Mouse (Mus musculus) urinary bladder, postnatal 14 days (tissue): ENCODE measurements around the gene Tomm40l.

Source experiments
- DNase-seq: peaks from one replicate; pipeline ENCODE4 v3.0.0; 2021; ENCODE audit warnings: low spot score

Gene Tomm40l

GRCm38 (mm10) chr1:171229750-171230149 is 7.4 kb upstream of the Tomm40l start:
- no peak for DNase-seq

DNA sequence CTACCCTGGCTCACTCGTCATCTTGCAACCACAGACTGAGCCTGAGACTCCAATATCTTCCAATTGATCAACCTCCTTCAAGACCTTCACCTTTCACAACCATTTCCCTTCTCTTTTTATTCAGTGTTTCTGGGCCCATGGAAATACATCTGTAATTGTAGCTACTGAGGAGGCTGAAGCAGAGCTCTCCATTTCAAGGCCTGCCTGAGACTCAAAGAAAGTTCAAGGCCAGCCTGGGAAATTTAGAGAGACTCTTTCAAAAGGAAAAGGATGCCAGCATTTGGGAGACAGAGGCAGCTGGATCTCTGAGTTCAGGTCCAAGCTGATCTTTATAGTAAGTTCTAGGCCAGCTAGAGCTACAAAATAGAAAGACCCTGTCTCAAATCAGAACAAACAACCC is 5.6 kb upstream of the Tomm40l start:
- DNase-seq, result no peak

DNA sequence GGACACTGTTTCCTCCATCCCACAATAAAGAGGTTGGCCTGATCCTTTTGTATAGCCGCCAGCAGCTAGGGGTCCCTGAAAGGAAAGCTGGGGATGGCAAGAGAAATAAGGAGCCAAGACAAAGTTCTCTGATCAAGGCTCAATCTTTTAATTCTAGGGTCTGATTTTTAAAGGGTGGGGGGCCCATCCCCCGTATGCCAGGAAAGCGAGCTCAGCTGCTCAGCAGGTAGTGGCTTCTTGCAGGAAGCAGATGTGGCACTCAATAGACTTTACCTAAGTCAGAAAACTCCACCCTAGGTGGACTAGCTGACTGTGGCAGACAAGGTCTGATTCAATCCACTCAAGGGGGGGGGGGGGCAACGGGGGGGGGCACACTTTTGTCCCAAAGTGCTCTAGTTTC is 4.5 kb upstream of the Tomm40l start:
- DNase-seq, result no peak

DNA sequence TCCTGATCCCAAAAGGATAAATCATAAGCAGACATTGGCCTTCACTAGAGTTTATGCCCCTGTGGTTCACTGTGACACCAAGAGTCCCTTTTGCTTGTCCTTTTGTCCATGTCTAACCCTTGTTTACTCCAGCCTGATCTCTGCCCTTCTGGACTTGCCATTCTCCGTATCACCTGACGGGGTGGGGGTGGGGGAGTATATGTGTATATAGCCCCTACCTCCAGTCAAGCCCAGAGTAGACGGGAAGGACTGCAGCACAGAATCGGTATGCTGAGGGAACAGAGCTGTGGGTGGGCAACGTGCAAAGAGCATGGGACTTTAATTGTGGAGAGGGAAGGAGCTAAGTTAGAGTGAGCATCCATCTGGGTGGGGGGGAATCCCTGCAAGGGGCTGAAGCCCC is 2.5 kb upstream of the Tomm40l start, which contains the start of gene Apoa2:
Apoa2 (plus strand) TSS at position 198 of the 400 bp plus-strand sequence.
- DNase-seq, result no peak

DNA sequence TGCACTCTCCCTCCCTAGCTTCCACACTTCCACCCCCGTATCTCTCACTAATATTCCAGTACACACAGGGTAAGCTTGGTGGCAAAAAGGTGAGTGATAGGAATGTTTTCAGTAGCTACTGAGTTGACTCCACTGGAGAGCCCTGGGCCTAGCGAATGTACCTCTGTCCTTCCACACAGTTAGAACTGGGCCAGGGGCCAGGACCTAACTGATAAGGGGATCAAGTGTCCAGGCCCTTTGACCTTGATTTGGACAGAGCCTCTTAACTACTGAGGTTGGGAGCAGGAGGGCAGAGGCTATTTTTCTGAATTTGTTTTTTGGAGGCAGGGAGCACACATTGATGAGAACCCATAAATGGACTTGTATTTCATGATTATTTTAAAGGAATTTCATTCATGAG is 1.5 kb upstream of the Tomm40l start:
- no peak for DNase-seq

- DNase-seq, result no peak
These were observed 854 bp upstream of the Tomm40l start for GRCm38 (mm10) chr1:171223168-171223567.

- DNase-seq, result peak; percentile 25
These were observed 777 bp downstream of the Tomm40l start for GRCm38 (mm10) chr1:171221281-171222193.

- DNase-seq, result peak; percentile 86
These were observed 1.4 kb downstream of the Tomm40l start for GRCm38 (mm10) chr1:171220871-171221270.

DNA sequence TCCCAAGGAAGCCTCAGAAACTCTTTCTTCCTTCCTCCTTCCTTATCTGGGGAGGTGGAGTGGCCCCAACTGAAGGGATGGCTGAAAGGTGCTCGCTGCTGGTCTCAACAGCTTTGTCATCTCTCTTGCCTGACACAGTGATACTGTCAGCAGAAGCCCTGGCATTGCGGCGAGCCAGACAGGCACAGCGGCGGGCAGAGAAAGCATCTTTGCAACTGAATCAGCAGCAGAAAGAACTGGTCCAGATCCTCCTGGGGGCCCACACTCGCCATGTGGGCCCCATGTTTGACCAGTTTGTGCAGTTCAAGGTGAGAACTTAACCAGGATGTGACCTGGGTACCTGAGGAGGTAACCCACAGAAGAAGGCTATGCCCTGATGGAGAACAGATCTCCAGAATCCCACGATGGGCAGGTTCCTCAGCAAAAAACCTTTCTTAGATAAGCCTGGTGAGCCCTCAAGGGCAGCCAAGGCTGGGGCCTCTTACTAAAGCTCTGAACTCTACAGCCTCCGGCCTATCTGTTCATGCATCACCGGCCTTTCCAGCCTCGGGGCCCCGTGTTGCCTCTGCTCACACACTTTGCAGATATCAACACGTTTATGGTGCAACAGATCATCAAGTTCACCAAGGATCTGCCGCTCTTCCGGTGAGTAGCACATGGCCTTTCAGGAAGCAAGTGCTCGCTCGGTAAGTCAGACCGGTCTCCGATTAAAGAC is 5.9 kb downstream of the Tomm40l start:
- DNase-seq, result no peak

DNA sequence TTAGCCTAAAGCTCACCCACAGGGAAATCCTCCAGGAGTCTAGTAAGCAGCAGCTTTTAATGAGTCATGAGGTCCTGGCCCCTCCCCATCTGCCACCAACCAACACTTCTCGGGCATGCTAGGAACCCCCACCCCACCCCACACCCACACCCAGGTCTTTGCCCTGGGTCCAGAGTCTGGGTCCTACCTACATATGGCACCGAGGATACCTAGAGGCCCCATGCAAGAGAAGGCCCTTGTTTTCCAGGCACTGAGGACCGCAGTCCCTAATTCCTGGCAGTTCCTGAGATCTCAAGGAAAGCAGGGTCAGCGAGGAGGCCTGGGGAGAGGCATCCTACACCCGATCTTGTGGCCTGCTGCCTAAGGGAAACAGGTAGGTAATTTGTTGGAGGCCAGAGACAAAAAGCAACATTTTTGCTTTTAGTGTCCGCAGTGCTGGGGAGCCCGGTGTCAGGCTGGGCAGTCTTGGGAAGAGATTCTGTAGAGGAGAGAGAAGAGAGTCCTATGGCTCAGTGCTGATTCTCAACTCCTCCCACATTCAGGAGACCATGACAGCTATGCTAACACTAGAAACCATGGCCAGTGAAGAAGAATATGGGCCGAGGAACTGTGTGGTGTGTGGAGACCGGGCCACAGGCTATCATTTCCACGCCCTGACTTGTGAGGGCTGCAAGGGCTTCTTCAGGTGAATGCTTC is 8.4 kb downstream of the Tomm40l start, which contains the start of gene Nr1i3:
Nr1i3 (plus strand) TSS at position 170 of the 696 bp plus-strand sequence.
- DNase-seq, result no peak

GRCm38 (mm10) chr1:171212854-171213253 is 9.5 kb downstream of the Tomm40l start:
- DNase-seq, result no peak

DNA sequence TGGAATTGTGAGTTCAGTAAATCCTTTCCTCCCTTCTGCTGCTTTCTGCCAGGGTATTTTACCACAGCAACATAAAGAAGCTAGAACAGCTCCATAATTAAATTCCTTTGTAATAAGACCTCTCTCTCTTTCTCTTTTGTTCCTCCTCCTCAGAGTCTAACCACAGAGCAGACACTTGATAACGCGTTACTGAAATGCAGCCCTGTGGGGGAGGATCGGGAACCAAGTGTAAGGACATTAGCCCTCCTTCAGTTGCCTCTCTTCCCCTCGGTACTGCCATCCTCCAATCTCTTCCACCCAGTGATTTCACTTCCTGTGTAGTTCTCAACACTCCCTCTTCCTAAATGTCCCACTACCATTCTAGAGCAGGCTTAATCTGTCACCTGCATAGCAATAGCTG is 12.9 kb downstream of the Tomm40l start:
- no peak for DNase-seq

DNA sequence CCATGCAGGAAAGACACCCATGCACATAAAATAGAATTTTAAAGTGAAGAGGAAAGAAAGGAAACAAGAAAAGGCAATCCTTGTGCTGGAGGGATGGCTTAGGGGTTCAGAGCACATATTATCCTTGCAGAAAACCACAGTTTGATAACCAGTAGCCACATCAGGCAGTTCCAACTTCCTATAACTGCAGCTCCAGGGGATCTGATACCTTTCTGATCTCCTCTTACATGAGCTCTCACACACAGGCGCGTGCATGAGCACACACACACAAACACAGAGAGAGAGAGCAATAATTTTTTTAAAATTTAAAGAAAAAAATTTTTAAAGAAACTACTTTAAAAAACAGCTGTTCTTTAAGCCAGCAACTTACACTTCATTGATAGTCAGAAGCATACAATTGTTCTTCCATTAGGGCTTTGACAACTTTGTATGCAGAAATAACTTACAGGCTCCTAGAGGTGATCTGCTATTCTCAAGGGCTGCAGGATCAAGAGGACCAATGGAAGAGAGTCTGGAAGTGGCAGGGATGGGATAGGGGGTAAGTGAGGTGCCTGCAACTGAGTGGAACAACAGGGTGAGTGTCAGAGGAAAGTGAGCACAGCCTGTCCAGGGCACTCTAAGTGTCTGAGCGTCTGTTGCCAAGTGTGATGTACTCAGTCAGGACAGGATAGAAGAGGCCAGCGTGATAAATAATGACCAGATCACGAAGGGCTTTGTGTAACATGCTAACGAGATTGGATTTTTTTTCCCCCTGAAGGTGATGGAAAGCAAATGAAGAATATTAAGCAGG is 16.4 kb downstream of the Tomm40l start:
- no peak for DNase-seq

DNA sequence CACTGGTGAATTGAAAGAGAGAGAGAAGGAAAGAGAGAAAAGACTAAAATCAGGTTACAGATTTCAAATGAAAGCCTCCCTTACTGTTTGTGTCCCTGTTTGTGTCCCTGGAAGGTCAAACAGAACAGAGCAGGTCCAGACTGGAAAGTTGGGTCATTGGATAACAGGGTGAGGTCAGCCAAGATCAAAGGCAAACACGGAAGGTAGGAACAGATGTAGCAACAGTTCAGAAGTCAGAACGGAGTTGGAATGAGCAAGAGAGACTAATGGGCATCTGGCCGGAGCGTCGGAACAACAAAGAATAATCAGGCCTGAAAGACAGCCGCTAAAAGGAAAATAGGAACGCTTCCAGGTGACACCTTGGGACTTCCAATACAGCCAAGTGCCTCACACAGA is 18.1 kb downstream of the Tomm40l start:
- no peak for DNase-seq

DNA sequence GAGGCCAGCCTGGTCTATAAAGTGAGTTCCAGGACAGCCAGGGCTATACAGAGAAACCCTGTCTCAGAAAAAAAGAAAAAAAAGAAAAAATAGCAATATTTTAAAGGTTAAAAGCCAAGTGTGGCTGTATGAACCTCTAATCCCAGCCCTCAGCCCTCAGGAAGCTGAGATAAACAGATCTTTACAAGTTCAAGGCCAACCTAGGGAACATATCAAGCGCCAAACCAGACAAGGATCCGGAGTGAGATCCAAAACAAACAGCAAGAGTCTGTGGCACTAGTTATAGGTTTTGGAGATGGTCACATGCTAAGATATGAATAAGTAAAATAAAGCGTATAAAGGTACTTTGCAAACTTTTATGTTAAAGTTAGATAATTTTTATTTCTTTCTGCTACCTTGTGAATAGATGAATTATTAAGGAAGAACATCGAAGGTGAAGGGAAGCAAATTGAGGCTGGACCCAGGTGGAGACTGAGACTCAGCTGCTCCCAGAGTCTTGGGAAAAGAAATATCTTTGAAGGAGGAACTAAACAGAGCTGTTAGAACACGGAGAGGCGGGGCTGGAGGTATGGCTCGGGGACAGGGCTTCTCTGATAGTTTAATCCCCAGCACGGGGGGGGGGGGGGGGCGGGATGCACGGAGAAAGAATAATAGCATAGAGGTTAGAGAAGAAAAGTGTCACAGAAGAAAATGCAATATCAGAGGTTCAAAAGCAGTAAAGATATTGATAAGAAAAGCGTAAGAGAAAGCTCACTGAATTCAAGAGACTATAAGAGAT is 18.7 kb downstream of the Tomm40l start:
- no peak for DNase-seq

- no peak for DNase-seq
These were observed 21.5 kb downstream of the Tomm40l start for GRCm38 (mm10) chr1:171200769-171201168.

DNA sequence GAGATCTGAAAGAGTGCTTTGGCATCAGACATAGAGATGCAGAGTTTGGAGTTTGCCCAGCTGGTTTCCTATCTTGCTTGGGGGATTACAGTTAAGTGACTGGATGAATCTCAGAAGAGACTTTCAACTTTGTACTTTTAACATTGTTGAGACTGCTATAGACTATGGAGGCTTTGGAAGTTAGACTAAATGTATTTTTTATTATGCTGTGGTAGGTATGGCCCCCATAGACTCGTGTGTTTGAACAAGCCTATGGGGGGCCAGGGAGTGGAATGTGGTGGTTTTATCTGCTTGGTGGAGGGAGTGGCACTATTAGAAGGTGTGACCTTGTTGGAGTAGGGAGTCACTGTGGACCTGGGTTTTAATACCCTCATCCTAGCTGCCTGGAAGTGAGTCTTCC is 22.8 kb downstream of the Tomm40l start:
- no peak for DNase-seq

- peak; percentile 43 for DNase-seq
These were observed 26.4 kb downstream of the Tomm40l start, which contains the start of gene Pcp4l1 for GRCm38 (mm10) chr1:171195887-171196397. TSS of gene Pcp4l1 (minus strand) at chr1:171196268.

GRCm38 (mm10) chr1:171195046-171195822 is 27.1 kb downstream of the Tomm40l start:
- DNase-seq, result no peak
